Mouse (Mus musculus): ENCODE data around the gene Bok. TPM values are rescaled to one million over a fixed set of nuclear protein-coding genes. Genes with fewer than 3 reads are reported as not detected.

The Bok gene
- 81.4 and 90.1 TPM in 2 replicates for polyA plus RNA-seq (2014; fragmentation: Nextera tagmentation; extraction: Ambion mirVana)

DNA sequence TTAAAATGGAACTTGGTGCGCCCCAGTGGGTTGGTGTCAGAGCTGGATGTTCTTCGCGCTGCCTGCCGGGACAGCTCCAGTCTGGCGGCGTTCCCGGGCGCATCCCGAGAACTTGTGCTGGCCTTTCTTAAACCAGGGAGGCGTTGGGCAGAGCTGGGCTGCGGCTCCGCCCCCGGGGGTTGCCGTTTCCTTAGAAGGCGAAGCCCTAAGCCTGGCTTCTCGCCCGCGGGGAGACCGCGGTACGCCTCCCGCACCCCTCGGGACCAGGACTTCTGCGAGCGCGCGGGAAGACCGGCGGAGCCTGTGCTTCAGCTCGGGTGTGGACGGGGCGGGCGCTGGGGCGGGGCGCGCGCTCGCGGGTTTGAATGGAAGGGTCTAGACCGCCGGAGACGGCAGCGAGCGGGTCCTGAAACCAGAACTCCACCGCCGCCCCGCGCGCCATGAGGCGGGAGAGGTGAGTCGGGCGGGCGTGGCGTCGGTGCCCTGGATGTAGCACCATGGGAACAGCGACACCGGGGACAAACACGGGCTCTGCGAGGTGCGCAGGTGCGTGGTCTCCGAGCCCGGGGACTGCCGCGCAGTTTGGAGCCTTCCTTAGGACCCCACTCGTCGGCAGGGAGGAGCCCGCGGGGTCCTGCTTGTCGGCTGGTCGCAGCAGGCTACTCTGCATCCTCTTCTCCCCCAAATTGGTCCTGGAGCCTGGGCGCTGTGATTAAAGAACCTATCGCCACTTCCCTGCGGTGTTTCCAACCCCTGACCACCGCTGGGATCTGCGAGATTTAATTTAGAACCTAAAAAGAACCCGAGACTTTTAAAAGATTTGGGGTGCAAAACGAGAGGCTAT lies at the start of gene Bok:
Gene Bok, plus strand, starts transcription at position 260 of the 844 bp plus-strand sequence.
- peaks cover 16% of the 10 kb centered on the region; the same call in 1 of the 2 replicates for H3K36me3 ChIP-seq (ENCODE audit: insufficient read depth)
- H3K4me3 ChIP-seq (ENCODE audit: low read depth, low read length), result peak within 1 kb of the TSS; percentile 69
- no peaks in the 10 kb centered on the region for H3K27me3 ChIP-seq (ENCODE audit: insufficient read depth, low read length)
- ATAC-seq (ENCODE audit: insufficient read depth), result peak; percentile 79
- H3K9ac ChIP-seq, result peak within 1 kb of the TSS; percentile 79
- WGBS, result under 1% methylated on average over 78 of the region's 78 CpGs
- no peaks in the 10 kb centered on the region for H3K9me3 ChIP-seq (ENCODE audit: low read depth, low read length)
- H3K4me2 ChIP-seq, result peak within 1 kb of the TSS; percentile 92
- TF ChIP-seq CTCF (IDR thresholded peaks at IDR 0.05; ENCODE audit: low read depth), result 0 out of 2 replicates have a peak, but pooled peaks have one; percentile 5
- 0 out of 2 replicates have a peak, but pooled peaks cover 3% of the 10 kb centered on the region for H3K4me1 ChIP-seq (ENCODE audit: insufficient read depth)
- peak; percentile 97 for DNase-seq
- peak within 1 kb of the TSS; percentile 84 for H3K27ac ChIP-seq (ENCODE audit: low read depth)

DNA sequence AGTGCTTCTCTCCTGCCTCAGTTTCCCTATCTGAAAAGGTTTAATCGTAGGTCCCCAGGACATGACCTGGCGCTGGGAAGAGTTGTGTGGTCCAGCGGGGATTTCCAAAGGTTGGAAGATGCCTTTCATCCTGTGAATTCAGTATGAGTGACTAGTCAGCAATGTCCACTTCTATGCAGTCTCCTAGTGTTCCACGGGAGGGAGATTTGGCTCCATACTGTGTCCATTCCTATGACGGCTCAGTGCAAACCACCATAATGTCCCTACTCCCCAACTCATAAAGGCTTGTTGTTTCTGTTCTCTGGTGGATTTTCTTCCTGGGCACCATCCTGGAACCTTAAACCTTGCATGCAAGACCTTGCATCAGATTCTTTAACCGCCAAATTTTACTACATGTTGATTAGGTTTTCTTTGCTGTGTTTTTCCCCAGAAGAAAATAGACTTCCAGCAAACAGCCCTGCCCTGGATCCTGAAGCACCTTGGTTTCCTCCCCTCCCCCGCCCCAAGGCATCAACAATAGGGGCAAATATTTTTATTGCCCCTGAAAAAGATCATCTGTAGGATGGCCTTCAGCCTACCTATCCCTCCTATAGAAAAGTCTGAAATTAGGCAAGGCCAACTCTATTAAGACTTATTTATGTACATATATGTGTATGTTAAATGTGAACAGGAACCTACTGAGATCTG lies 49.1 kb upstream of the Bok start:
- ATAC-seq (ENCODE audit: insufficient read depth) (peak; percentile 40), DNase-seq (peak; percentile 70)
- H3K27me3 ChIP-seq (ENCODE audit: insufficient read depth, low read length), result no peaks in the 10 kb centered on the region
- WGBS, result 29% methylated on average over 7 of the region's 7 CpGs
- H3K4me1 ChIP-seq (ENCODE audit: insufficient read depth), result peaks cover 6% of the 10 kb centered on the region; the same call in 1 of the 2 replicates
- peak overlapping the region; percentile 63 for H3K9ac ChIP-seq
- peak overlapping the region; percentile 90 for H3K4me2 ChIP-seq
- peaks cover 16% of the 10 kb centered on the region; the same call in 1 of the 2 replicates for H3K36me3 ChIP-seq (ENCODE audit: insufficient read depth)
- peak overlapping the region; percentile 78 for H3K27ac ChIP-seq (ENCODE audit: low read depth)
- TF ChIP-seq CTCF (IDR thresholded peaks at IDR 0.05; ENCODE audit: low read depth), result peak; percentile 53
- no peaks in the 10 kb centered on the region for H3K9me3 ChIP-seq (ENCODE audit: low read depth, low read length)
- peak overlapping the region; percentile 96 for H3K4me3 ChIP-seq (ENCODE audit: low read depth, low read length)

DNA sequence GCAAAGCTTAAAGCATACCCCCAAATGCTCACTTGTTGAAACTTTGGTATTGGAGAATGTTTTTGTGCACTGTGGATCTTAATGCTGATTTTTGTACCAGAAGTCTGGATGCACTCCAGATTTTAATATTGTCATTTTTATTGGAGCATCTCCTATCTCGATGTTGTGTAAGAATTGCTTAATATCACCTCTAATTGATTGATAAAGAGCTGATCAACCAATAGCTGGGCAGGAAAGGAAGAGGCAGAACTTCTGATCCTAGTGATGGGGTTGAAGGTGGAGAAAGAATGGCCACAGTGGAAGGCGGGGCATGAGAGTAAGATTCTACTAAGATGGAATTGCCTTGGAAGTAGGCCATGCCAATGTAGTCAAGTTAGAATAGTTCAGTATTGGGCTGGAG lies 43.5 kb upstream of the Bok start:
- no peak for TF ChIP-seq CTCF (IDR thresholded peaks at IDR 0.05; ENCODE audit: low read depth)
- Histone ChIP-seq H3K9me3 (ENCODE audit: low read depth, low read length) (no peaks in the 10 kb centered on the region), H3K4me1 (ENCODE audit: insufficient read depth) (no peaks in the 10 kb centered on the region), H3K27ac (ENCODE audit: low read depth) (no peak overlapping the region), H3K36me3 (ENCODE audit: insufficient read depth) (no peaks in the 10 kb centered on the region), H3K9ac (no peak overlapping the region), H3K27me3 (ENCODE audit: insufficient read depth, low read length) (no peaks in the 10 kb centered on the region), H3K4me2 (no peak overlapping the region), H3K4me3 (ENCODE audit: low read depth, low read length) (no peak overlapping the region)
- 82% methylated on average over 2 of the region's 2 CpGs for WGBS
- ATAC-seq (ENCODE audit: insufficient read depth) (no peak), DNase-seq (no peak)

DNA sequence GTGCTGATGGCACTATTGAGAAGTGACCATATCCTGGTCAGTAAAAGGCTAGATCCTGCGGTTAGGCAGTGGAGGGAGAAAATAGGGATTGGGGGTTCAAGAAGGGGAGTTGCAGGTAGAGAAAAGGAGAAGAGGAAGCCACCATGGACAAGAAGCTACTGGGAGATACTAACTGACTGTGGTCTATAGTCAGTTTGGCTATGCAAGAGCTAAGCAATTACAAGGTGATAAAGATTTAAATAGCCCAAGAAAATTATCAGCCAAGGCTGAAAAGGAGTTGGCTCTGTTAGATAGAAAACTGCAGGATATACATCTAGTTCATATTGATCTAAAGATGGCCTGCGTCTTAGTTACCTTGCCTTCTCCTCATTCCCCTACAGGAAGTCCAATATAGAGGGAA lies 42.8 kb upstream of the Bok start:
- Histone ChIP-seq H3K4me2 (no peak overlapping the region), H3K9me3 (ENCODE audit: low read depth, low read length) (no peaks in the 10 kb centered on the region), H3K27me3 (ENCODE audit: insufficient read depth, low read length) (no peaks in the 10 kb centered on the region), H3K36me3 (ENCODE audit: insufficient read depth) (no peaks in the 10 kb centered on the region), H3K9ac (no peak overlapping the region), H3K4me1 (ENCODE audit: insufficient read depth) (no peaks in the 10 kb centered on the region), H3K4me3 (ENCODE audit: low read depth, low read length) (no peak overlapping the region), H3K27ac (ENCODE audit: low read depth) (no peak overlapping the region)
- no peak for ATAC-seq (ENCODE audit: insufficient read depth)
- TF ChIP-seq CTCF (IDR thresholded peaks at IDR 0.05; ENCODE audit: low read depth), result no peak
- WGBS, result 90% methylated on average over 2 of the region's 2 CpGs
- DNase-seq, result no peak

DNA sequence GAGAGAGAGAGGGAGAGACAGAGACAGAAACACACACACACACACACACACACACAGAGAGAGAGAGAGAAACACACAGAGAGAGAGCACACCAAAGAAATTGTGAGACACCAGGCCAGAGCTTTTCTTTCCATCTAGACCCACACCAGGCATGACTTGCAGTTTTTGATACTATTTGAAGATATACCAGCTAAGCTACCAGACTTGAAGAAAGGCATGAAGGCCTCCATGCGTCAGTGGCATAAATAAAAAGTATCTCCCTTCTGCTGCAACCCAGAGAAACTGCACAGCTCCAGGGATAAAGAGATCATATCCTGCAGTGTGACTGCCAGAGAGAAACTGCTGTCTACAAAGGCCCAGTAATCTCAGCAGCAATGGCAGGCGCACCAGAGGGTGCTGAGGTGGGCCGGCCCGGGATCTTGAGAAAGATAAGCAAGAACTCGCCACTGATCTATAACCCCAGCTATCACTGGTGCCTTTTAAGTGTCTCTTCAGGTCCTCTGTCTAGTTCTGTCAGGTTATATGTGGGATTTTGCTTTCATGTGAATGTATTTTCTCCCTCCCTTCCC lies 35.8 kb upstream of the Bok start:
- WGBS, result 54% methylated on average over 5 of the region's 5 CpGs

DNA sequence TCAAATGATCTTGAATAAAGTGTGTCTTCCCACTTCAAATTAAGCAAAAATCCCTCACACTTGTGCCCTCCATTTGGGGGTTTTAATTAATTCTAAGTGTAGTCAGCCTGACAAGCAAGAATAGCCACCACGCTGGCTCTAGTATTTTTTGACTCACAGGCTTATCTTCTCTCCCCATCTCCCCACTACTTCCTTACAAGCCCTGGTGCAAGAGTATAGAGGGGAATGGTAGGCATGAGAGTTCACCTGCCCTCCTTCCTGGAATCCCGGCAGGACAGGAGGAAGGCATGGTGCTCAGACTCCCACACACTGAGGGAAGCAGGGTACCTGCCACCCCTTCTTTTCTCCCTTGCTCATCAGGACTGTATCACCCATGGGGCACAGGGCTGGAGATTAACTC lies 31.2 kb upstream of the Bok start:
- no peak for TF ChIP-seq CTCF (IDR thresholded peaks at IDR 0.05; ENCODE audit: low read depth)
- WGBS, result 27% methylated on average over 2 of the region's 2 CpGs
- H3K4me2 ChIP-seq, result no peak overlapping the region
- no peak overlapping the region for H3K4me3 ChIP-seq (ENCODE audit: low read depth, low read length)
- no peaks in the 10 kb centered on the region for H3K9me3 ChIP-seq (ENCODE audit: low read depth, low read length)
- ATAC-seq (ENCODE audit: insufficient read depth) (no peak), DNase-seq (no peak)
- no peak overlapping the region for H3K27ac ChIP-seq (ENCODE audit: low read depth)
- H3K27me3 ChIP-seq (ENCODE audit: insufficient read depth, low read length), result no peaks in the 10 kb centered on the region
- H3K9ac ChIP-seq, result no peak overlapping the region
- H3K4me1 ChIP-seq (ENCODE audit: insufficient read depth), result no peaks in the 10 kb centered on the region
- H3K36me3 ChIP-seq (ENCODE audit: insufficient read depth), result no peaks in the 10 kb centered on the region

More for the DNA sequence above, 35.8 kb upstream of the Bok start:
- H3K9ac ChIP-seq, result no peak overlapping the region
- H3K36me3 ChIP-seq (ENCODE audit: insufficient read depth), result no peaks in the 10 kb centered on the region
- H3K4me2 ChIP-seq, result no peak overlapping the region
- H3K9me3 ChIP-seq (ENCODE audit: low read depth, low read length), result no peaks in the 10 kb centered on the region
- no peak overlapping the region for H3K27ac ChIP-seq (ENCODE audit: low read depth)
- no peak for TF ChIP-seq CTCF (IDR thresholded peaks at IDR 0.05; ENCODE audit: low read depth)
- no peaks in the 10 kb centered on the region for H3K4me1 ChIP-seq (ENCODE audit: insufficient read depth)
- no peak overlapping the region for H3K4me3 ChIP-seq (ENCODE audit: low read depth, low read length)
- no peaks in the 10 kb centered on the region for H3K27me3 ChIP-seq (ENCODE audit: insufficient read depth, low read length)
- ATAC-seq (ENCODE audit: insufficient read depth) (no peak), DNase-seq (no peak)

DNA sequence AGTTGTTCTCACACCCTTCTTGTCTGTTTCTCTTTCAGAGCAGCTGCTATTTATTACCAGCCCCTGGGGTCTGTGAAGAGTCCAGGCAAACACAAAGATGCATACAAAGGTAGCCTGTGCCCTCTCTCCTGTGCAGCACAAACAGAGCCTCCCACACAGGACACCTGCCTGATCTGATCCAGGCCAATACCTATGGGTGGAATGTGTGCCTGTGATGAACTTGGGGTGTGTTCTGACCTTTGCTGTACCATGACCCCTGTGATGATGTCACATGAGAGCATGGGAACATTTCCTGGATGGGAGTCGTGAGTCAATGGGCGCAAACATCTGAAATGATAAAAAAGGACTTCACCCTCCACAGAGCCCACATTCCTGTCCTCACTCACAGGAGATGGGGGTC lies 30.7 kb upstream of the Bok start:
- Histone ChIP-seq H3K36me3 (ENCODE audit: insufficient read depth) (no peaks in the 10 kb centered on the region), H3K27ac (ENCODE audit: low read depth) (no peak overlapping the region), H3K27me3 (ENCODE audit: insufficient read depth, low read length) (no peaks in the 10 kb centered on the region), H3K9me3 (ENCODE audit: low read depth, low read length) (no peaks in the 10 kb centered on the region), H3K4me1 (ENCODE audit: insufficient read depth) (no peaks in the 10 kb centered on the region), H3K4me2 (no peak overlapping the region), H3K4me3 (ENCODE audit: low read depth, low read length) (no peak overlapping the region), H3K9ac (no peak overlapping the region)
- ATAC-seq (ENCODE audit: insufficient read depth) (no peak), DNase-seq (no peak)
- WGBS, result 51% methylated on average over 2 of the region's 2 CpGs
- no peak for TF ChIP-seq CTCF (IDR thresholded peaks at IDR 0.05; ENCODE audit: low read depth)
